Mouse (Mus musculus): ENCODE data around the gene Entpd2.

The Entpd2 gene

DNA sequence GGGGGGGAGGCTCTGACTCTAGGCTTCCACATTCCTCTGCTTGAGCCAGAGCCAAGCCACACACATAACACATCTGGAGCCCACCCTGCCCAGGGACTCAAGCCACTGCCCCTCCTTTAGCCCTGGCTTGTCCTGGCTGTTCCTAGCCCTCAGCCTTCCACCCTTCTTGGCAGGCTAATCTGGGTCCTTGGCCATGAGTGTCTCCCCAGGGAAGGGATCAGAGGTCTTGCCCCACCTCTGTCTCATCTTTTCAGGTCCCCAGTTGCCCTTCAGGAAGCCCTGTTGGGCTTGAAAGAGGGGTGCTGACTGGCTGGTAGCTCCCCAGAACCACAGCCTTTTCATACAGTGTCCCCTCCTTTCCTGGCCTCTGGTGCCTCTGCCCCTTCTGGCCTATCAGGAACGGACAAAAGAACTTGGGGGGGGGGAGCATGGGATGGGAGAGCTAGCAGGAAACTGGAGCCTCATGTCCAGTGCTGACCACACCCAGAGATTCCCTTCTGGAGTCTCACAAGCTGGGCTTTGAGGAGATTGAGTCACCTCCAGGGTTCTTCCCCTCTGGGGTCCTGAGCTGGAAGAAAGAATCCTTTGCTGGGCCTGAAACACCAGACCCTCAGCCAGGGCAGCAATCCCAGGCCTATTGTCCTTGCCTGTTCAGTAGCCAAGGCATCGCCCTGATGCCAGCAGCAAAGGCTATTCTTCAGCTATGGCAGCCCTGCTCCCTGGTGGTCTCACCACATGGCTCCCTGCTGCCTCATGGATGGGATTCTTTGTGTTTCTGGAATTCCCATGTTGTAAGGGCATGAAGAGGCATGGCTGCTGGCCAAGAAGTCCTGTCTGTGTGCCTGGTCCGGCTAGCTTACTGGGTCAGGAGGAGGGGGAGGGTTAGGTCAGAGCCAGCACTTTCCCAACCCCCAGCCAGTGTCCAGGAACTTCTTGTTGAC, 1.1 kb upstream of the Entpd2 start:
- peak; percentile 71 for DNase-seq (ENCODE audit: low read depth)

DNA sequence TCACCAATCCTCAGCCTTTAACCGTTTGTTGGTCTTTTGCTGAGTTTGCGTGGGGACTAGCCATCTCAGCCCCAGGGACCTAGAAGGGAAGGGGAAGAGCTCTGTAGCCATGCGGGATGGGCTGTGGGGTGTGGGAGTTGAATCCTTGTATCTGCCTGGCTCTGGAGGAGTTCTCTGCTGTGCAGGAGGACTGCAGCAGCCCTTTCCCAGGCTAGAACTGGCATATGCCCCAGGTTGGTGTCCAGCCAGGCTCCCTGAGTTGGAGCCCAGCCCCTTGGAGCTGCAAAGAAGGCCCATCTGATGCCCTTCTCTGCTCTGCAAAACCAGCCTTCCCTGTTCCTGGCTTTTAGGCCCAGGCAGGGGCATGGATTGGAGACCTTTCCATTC, 916 bp downstream of the Entpd2 start:
- peak; percentile 44 for DNase-seq (ENCODE audit: low read depth)

DNA sequence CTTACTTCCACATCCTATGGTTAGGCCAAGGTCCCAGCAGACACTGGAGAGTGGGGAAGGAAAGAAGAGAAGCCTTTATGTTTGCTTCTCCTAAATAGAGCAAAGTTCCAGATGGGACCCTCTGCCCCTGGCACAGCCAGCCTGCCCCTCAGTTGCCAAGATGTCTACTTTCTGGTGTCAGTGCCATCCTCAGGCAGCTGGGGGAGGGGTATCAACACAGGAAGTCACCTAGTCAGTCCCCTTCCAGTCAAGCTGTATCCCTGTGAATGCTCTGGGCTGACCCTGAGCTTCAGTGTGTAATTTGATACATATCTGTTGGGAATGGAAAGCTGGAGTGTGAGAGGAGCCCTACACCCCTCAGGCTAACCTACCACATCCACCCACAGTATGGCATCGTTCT, 1.3 kb downstream of the Entpd2 start:
- no peak for DNase-seq (ENCODE audit: low read depth)

DNA sequence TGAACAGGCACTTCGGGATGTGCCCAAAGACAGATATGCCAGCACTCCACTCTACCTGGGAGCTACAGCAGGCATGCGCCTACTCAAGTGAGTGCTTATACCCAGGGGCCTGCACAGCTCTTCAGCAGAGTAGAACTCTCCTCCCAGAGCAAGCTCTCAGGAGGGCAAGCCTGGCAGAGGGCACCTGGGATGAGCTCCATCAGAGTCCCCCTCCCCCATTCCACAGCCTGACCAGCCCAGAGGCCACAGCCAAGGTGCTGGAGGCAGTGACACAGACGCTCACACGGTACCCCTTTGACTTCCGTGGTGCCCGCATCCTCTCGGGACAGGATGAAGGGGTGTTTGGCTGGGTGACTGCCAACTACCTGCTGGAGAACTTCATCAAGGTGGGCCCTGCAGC, 2.4 kb downstream of the Entpd2 start:
- DNase-seq (ENCODE audit: low read depth), result no peak

DNA sequence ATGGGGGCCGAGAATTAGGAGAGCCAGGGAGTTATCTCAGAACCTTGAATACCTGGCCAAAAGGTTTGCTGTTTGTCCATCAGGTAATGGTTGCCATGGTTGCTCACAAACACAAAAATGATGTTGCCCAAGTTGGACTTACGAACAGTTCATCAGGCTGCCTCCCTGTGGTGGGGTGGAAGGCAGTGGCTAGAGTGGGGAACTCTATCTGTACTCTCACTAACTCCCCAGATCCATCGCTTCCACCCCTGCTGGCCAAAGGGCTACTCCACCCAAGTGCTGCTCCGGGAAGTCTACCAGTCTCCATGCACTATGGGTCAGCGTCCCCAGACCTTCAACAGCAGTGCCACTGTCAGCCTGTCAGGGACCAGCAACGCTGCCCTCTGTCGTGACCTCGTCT, 3.4 kb downstream of the Entpd2 start, which contains the start of gene Npdc1:
TSS of gene Npdc1 (plus strand) at position 301 of the 400 bp plus-strand sequence.
- no peak for DNase-seq (ENCODE audit: low read depth)

DNA sequence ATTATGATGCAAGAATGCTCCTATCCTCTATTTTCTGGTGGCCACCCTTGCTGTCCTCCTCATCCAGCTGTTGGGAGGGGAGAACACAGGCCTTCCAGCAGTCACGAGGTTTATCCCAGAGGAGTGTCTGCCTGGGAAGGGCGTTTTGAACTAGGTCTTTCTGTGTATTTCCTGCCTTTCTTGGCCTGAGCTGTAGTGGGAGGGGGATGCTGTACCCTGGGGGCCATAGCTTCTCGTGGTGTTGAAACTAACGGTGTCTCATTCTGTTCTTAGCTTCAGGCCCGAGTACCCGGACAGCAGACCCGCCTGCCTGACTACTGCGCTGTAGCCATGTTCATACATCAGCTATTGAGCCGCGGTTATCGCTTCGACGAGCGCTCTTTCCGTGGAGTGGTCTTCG, 4.6 kb downstream of the Entpd2 start:
- DNase-seq (ENCODE audit: low read depth), result no peak

DNA sequence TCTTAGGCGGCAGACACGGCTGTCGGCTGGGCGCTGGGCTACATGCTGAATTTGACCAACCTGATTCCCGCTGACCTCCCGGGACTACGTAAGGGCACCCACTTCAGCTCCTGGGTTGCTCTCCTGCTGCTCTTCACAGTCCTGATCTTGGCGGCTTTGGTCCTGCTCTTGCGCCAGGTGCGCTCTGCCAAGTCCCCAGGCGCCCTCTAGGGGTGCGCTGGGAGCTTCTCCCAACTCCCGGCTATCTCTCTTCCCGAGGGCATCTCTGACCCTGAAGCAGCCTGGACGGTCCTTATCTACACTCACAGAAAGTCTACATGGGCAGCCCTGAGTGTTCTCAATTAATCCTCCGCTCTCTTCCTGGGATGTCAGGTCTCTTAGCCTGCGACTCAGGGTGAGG, 5.1 kb downstream of the Entpd2 start:
- peak; percentile 68 for DNase-seq (ENCODE audit: low read depth)

DNA sequence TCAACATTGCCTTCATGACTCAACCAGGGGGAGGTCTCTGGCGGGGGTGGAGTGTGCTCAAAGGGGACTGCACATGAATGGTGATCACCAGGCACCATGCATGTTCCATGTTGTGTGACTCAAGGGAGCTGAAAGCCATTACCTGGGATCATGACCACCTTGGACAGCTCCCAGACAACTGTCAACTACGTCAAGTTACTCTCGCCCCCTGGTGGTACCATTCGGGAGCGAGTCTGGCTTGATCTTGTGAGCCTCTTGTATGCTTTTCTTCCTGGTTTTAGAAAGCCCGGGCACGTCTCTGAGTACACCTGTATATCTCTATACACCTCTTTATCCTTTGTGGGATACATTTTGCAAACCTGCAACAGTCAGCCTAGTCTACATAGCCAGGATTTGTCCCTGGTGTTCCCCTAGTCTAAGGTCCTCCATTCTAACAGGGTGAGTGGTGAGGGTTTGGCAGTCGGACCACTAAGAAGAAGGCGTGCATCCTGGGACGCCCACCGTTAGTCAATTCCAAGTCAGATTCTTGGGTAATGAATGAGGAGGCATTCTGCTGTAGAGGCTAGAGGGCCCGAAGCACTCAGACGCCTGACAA, 6.8 kb downstream of the Entpd2 start:
- DNase-seq (ENCODE audit: low read depth), result peak; percentile 97

DNA sequence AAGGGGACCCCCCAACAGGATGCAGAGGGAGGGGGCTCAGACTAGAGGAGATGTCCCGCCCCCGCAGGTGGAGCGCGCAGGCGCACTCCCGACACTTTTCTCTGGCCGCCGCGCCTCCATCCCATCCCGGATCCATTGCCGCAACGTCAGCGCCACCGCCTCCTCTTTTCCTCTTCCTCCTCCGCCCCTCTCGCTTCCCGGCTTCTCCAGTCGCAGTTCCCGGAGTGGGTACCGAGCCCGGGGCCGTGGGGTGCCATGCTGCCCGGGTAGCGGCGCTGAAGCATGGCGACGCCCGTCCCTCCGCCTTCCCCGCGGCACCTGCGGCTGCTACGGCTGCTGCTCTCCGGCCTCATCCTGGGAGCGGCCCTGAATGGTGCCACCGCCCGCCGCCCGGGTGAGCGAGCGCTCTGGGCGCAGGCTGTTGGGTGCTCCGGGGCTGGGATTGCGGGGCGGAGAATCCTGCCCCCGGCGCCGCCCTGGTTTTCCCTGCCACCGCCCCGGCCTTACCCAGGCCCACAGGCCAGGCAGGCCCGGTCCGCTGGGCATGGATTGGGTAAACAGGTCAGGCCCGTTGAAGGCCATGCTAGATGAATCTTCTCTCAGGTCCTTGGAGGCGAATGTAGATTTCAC, 7.4 kb downstream of the Entpd2 start:
- peak; percentile 88 for DNase-seq (ENCODE audit: low read depth)

DNA sequence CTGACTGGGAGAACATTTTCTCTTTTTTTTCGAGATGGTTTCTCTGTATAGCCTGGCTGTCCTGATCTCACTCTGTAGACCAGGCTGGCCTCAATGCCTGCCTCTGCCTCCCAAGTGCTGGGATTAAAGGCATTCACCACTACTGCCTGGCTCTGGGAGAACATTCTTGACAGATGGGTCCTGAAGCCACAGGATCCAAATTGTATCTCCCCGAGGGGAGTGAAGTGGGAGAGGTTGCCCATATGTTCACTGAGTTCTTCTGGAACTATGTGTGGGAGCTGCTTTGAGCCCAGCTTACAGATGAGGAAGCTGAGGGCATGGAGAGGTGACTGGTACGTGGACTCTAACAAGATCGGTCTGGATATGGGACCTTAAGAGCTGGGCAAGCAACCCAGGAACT, 8.3 kb downstream of the Entpd2 start:
- no peak for DNase-seq (ENCODE audit: low read depth)

DNA sequence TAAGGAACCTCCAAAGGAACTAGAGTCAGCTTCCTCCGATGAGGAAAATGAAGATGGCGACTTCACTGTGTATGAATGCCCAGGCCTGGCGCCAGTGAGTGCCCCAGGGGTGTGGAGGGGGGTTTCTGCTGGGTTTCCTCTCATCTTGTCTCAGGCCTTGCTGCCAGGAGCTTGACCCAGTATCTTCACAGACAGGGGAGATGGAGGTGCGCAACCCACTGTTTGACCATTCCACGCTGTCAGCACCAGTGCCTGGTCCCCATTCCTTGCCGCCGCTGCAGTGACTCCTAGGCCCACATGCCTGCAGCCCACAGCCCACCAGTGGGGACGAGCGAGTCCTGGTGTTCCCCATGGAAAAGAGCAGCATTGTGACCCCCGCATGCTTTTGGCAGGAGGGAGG, 13.2 kb downstream of the Entpd2 start:
- no peak for DNase-seq (ENCODE audit: low read depth)

DNA sequence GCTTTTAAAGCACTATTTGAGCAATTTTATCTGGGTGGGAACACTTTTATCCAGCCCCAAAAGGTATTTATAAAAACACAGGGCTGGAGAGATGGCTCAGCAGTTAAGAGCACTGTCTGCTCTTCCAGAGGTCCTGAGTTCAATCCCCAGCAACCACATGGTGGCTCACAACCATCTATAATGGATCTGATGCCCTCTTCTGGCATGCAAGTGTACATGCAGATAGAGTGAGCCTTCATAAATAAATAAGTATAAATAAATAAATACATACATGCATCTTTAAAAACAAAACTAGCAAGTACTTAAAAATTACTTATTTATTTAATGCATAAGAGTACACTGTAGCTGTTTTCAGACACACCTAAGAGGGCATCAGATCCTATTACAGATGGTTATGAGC, 17.8 kb downstream of the Entpd2 start:
- peak; percentile 30 for DNase-seq (ENCODE audit: low read depth)

DNA sequence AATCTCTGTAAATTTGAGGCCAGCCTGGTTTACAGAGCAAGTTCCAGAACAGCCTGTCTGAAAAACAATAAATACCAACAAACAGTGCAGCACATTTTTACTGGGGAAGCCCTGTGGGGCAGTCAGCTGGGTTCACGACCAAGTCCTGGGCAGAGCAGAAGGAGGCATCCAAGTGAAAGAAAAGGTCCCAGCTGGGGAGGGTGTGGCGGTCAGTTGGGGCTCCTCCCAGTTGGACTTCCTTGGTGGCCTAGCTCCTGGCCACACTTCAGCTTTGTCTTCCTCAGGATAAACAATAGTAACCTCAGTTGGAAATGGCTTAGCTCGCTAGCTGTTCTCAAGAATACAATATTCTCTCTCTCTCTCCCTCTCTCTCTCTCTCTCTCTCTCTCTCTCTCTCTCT, 21.8 kb downstream of the Entpd2 start:
- no peak for DNase-seq (ENCODE audit: low read depth)

DNA sequence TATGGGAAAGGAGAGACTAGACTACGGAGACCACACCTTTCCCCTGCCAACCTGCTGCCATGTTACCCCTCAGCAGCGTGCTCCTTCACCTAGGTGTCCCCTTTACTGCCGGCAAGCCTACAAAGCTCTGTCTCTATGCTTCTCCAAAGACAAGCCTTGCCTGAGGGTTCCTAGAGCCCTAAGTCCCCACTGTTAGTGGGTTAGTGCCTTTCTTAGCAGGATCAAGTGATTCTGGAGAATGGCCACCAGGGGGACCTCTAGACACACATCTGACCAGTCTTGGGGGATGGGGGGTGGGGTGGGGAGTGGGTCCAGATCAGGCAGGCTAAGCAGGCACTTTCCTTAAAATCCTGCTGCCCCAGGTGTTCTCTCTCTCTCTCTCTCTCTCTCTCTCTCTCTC, 26.2 kb downstream of the Entpd2 start:
- DNase-seq (ENCODE audit: low read depth), result peak; percentile 83

DNA sequence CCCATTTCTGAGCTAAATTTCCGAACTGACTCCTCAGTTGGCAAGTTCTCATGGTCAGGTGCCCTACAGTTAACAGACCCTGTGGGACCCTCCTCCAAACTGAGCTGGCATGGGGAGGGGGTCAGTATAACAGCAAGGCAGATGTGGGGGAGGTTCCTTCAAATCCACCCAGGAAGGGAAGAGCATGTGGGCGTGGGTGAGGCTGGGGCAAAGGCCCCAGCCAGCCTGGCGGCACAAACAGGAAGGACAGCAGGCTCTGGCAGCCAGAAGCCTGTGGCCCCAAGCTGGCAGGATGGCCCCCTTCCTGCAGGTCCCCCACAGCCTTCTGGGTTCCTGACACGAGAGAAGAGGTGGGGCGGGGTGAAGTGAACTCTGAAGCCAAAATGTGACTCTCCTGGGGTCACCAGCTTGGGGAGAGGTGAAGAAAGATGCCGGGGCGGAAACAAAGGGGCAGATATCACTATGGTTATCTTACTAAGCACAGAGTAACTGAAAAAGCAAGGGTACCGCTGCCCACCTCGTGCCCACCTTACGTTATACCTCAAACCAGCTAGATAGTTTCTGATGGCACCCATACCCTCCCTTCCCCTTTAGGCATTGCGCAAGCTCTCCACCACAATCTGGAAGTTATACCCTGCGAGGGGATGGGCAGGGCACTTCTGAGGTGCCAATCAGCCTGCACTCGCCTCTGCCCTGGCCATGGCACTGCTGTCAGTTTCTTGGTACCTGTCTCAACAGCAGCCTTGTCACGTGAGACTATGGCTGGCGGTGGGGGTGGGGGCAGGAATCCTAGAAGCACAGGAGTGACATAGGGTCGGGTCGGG, 27.1 kb downstream of the Entpd2 start, which contains the start of gene Fut7:
TSS of gene Fut7 (plus strand) at position 681 of the 824 bp plus-strand sequence.
- DNase-seq (ENCODE audit: low read depth), result no peak

DNA sequence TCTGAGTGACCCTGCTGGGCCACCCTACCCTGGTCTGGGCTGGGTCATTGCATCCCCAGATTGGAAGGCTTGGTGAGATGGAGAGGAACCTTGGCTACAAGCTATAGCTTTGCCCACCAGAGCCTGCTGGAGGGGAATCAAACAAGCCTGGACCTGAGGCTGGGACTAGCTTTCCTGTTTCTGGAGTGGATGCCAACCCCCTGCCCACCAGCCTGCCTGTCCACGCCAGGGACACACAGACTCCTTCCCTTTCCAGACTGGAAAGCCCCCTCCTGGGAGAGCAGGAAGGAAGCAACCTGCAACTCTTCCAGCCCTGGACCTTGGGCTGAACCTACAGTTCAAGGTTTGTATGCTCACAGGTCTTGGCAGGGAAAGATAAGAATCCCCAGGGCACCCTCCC, 28.0 kb downstream of the Entpd2 start:
- no peak for DNase-seq (ENCODE audit: low read depth)

DNA sequence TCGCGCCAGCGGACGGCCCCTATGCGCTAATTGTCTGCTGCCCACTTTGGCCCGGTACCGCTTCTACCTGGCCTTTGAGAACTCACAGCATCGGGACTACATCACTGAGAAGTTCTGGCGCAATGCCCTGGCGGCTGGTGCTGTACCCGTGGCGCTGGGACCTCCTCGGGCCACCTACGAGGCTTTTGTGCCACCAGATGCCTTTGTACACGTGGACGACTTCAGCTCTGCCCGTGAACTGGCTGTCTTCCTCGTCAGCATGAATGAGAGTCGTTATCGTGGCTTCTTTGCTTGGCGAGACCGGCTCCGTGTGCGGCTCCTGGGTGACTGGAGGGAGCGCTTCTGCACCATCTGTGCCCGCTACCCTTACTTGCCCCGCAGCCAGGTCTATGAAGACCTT, 29.8 kb downstream of the Entpd2 start:
- no peak for DNase-seq (ENCODE audit: low read depth)

DNA sequence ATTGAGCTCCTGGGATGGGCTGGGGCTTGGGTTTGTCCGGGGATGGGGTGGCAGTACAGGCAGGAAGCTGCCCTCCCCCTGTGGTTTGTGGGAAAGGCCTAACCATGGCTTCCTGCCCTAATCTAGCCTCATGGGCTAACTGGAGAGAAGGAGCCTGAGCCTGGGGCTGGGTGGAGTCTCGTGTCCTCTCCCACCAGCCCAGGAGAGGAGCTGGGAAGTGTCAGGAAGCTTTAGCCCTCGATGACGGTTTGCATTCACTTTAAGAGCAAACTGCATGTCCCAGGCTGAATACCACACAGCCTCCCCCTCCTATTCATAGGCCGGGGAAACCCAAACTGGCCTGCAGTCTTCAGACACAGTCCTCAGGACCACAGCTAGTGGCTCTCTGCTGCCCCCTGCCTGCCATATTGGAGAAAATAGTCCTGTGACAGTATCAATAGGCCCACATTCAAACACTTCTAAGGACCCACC, 31.1 kb downstream of the Entpd2 start:
- DNase-seq (ENCODE audit: low read depth), result peak; percentile 88

DNA sequence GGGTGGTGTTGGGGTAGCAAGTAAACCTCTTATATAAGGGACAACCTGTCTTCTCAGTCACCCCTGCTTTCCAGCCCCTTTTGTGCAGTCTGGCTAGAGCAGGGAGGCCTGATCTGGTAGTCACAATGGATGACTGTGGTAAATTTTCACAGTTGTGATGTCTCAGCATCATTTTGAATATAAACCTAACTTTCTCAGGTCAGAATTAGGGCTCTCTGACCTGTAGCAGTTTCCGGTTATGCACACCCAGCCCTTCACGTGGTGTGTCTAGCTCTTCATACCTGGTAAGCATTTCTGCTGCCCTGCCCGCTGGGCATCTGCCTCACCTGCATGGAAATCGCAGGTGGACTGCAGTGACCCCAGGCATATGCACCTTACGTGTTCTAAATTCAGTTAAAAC, 31.6 kb downstream of the Entpd2 start:
- DNase-seq (ENCODE audit: low read depth), result no peak

DNA sequence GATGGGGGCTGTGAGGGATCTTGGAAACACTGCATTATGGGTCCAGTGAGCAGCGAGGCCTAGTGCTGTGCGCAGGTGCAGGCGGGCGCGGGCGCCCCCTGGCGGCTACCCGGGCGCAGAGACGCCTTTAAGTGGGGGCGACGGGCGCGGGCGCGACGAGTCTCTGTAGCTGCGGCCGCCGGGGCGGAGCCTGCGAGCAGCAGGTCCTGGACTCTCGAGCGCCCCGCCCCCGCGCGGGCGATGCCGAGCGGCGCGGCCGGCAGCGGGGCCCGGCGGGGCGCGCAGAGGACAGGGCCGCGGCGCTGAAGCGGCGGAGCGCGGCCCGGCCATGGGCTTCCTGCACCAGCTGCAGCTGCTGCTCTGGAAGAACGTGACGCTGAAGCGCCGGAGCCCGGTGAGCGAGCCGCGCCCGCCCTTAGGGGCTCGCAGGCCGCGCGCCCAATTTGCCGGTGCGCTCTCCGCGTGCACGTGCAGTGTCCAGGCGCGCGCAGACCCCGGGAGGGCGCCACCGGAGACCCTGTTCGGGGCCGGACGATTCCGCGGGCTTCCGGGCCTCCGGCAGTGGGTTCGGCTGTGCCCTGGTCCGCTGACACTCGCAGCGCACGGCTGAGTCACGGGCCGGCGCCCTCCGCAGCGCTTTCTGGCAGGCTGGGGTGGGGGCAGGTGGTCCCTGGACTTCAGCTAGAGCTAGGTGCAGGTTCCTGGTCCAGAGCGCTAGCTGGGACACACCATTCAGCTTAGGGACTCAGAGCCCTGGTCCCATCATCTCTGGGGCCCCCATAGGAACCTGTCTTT, 33.0 kb downstream of the Entpd2 start, which contains the start of gene Abca2:
TSS of gene Abca2 (plus strand) at position 262 of the 795 bp plus-strand sequence.
- DNase-seq (ENCODE audit: low read depth), result peak; percentile 97

Measured in NIH3T3 (cell line).